Mouse (Mus musculus): ENCODE measurements at regions not wholly inside any gene's neighbourhood (a gene's known extent, or its start where the extent isn't known, plus 50 kb on each side); places are given as distances from the start of the nearest gene placed in this dataset.

DNA sequence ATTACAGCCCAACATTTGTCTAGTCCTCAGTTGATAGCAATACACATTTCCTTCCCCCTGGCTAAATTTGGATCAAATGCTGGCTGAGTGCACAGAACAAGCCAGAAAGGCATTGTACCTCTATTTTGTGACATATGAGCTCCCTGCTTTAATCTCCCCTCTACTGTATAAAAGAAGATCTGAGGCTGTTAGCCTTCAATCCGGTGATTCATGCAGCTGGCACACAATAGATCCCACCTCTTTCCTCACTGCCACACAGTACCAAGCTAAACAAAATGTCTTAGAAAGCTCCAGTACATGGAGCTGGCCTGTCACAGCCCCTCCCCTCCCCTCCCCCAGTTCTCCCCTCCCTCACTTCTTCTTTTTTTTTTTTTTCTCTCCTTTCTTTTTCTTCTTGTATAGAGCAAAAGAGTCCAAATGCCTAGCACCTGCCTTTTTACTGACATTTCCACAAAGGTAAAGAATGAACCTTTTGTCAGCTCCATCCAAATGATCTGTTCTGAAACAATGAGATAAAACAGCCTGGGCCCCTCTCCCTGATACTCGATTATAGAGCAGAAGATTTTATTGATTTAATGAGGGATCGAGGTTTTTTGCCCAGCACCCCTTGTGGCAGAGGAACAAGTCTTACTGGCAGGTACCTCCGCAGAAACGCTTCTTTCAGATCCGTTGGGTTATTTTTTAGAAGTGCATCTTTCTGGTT is 392.0 kb upstream of the Cited2 start:
- Histone ChIP-seq H3K27ac (replicated peaks; ENCODE audit: insufficient read depth, low read depth, low read length) (no peak overlapping the region), H3K27me3 (ENCODE audit: control insufficient read depth, insufficient read depth, low read length) (no peaks in the 10 kb centered on the region), H3K4me1 (ENCODE audit: control insufficient read depth, insufficient read depth, low read length) (peaks cover 2% of the 10 kb centered on the region; the same call in 1 of the 2 replicates), H3K79me2 (ENCODE audit: control insufficient read depth, insufficient read depth, low read length) (no peaks in the 10 kb centered on the region), H3K9ac (ENCODE audit: low read depth, low read length) (peak overlapping the region; percentile 4; the same call in 1 of the 2 replicates), H3K36me3 (ENCODE audit: control insufficient read depth, insufficient read depth, low read length) (no peaks in the 10 kb centered on the region), H3K4me3 (ENCODE audit: insufficient read depth, low read depth, low read length) (peak overlapping the region; percentile 43)
- TF ChIP-seq CTCF (IDR thresholded peaks at IDR 0.05; ENCODE audit: low read depth, low read length): no peak
- TF ChIP-seq POLR2A (IDR thresholded peaks at IDR 0.05; ENCODE audit: extremely low read depth, insufficient read depth, low read length): no peak
- WGBS: 15% methylated on average over 6 of the region's 6 CpGs
- peak; percentile 26 for DNase-seq (ENCODE audit: extremely low read depth, low read depth, low spot score)

DNA sequence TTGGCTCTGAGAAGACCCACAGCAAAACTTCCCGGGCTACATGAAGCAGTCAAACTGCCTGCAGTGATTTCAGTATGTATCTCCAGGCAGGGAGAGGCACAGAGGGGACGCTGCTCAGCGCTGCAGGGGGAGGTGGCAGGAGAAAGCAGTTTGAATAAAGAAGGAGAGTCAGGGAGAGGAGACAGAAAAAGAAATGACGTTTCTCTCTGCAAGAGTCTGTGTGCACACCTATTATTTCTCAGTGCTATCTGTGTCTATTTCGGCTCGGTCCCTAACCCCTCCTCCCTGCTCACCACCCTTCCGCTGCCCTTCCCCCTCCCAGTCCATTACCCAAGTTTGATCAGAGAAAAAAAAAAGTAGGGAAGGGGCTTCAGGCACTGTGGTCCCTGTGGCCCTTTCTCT is 391.4 kb upstream of the Cited2 start:
- Histone ChIP-seq H3K27ac (replicated peaks; ENCODE audit: insufficient read depth, low read depth, low read length) (no peak overlapping the region), H3K4me3 (ENCODE audit: insufficient read depth, low read depth, low read length) (peak overlapping the region; percentile 43), H3K9ac (ENCODE audit: low read depth, low read length) (peak overlapping the region; percentile 4; the same call in 1 of the 2 replicates), H3K79me2 (ENCODE audit: control insufficient read depth, insufficient read depth, low read length) (no peaks in the 10 kb centered on the region), H3K4me1 (ENCODE audit: control insufficient read depth, insufficient read depth, low read length) (peaks cover 2% of the 10 kb centered on the region; the same call in 1 of the 2 replicates), H3K36me3 (ENCODE audit: control insufficient read depth, insufficient read depth, low read length) (no peaks in the 10 kb centered on the region), H3K27me3 (ENCODE audit: control insufficient read depth, insufficient read depth, low read length) (no peaks in the 10 kb centered on the region)
- DNase-seq (ENCODE audit: extremely low read depth, low read depth, low spot score): no peak
- TF ChIP-seq CTCF (IDR thresholded peaks at IDR 0.05; ENCODE audit: low read depth, low read length) (no peak), POLR2A (IDR thresholded peaks at IDR 0.05; ENCODE audit: extremely low read depth, insufficient read depth, low read length) (no peak)
- 4% methylated on average over 7 of the region's 7 CpGs for WGBS

DNA sequence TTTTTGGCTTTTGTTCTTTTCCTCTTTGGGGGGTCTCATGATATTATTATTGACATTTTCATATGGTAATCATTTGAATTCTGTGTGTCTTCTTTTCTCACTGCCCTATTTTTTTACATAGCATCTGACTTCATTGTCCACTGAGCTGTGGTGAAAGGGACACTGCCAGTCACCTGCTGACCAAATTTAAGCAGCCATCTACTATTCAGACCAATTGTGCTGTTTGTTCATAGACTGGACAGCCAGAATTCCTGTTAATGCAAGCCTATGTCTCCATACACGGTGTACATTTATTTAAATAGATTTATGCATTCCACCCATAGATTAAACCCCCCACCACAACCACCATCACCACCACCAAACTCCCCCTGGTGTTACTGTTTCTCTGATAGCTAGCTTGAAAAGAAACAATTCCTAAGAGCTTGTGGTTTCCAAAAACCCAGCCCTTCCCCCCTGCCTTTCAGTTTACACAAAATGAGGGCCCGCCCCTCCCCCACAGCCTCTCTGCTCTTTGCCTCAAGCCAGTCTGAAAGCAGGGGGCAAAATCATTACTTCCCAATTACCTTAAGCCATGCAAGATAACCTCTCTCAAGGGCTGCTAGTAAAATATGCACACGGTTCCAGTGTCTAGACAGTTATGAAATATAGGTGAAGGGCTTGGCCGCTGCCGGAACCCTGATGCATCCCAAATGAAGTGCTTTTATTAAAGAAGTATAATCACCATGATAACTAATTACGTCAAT is 390.8 kb upstream of the Cited2 start:
- Histone ChIP-seq H3K27ac (replicated peaks; ENCODE audit: insufficient read depth, low read depth, low read length) (no peak overlapping the region), H3K9ac (ENCODE audit: low read depth, low read length) (no peak overlapping the region), H3K79me2 (ENCODE audit: control insufficient read depth, insufficient read depth, low read length) (no peaks in the 10 kb centered on the region), H3K4me3 (ENCODE audit: insufficient read depth, low read depth, low read length) (no peak overlapping the region), H3K36me3 (ENCODE audit: control insufficient read depth, insufficient read depth, low read length) (no peaks in the 10 kb centered on the region), H3K27me3 (ENCODE audit: control insufficient read depth, insufficient read depth, low read length) (no peaks in the 10 kb centered on the region), H3K4me1 (ENCODE audit: control insufficient read depth, insufficient read depth, low read length) (peaks cover 2% of the 10 kb centered on the region; the same call in 1 of the 2 replicates)
- 73% methylated on average over 6 of the region's 6 CpGs for WGBS
- no peak for TF ChIP-seq POLR2A (IDR thresholded peaks at IDR 0.05; ENCODE audit: extremely low read depth, insufficient read depth, low read length)
- TF ChIP-seq CTCF (IDR thresholded peaks at IDR 0.05; ENCODE audit: low read depth, low read length): no peak
- DNase-seq (ENCODE audit: extremely low read depth, low read depth, low spot score): no peak

DNA sequence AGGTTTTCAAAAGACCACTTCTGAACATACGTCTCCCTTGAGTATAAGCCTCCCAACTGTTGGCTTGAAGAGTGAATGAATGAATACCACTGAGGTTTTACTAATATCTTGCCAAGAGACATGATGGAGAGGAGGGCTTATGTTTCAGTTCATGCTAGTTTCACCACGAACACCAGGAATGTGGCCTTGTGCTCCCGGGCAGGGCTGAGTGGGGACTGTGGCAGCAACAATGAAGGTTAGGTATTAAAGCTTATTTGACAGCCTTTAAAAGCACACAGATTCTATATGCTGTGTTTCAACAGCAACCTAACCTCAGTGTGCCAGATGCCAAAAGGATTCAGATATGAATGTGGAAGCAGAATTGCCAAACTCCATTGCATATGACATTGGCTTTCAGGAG is 390.0 kb upstream of the Cited2 start:
- Histone ChIP-seq H3K27me3 (ENCODE audit: control insufficient read depth, insufficient read depth, low read length) (no peaks in the 10 kb centered on the region), H3K4me1 (ENCODE audit: control insufficient read depth, insufficient read depth, low read length) (peaks cover 2% of the 10 kb centered on the region; the same call in 1 of the 2 replicates), H3K4me3 (ENCODE audit: insufficient read depth, low read depth, low read length) (no peak overlapping the region), H3K36me3 (ENCODE audit: control insufficient read depth, insufficient read depth, low read length) (no peaks in the 10 kb centered on the region), H3K79me2 (ENCODE audit: control insufficient read depth, insufficient read depth, low read length) (no peaks in the 10 kb centered on the region), H3K9ac (ENCODE audit: low read depth, low read length) (no peak overlapping the region), H3K27ac (replicated peaks; ENCODE audit: insufficient read depth, low read depth, low read length) (no peak overlapping the region)
- WGBS: 80% methylated on average over 3 of the region's 3 CpGs
- TF ChIP-seq POLR2A (IDR thresholded peaks at IDR 0.05; ENCODE audit: extremely low read depth, insufficient read depth, low read length): no peak
- no peak for TF ChIP-seq CTCF (IDR thresholded peaks at IDR 0.05; ENCODE audit: low read depth, low read length)
- no peak for DNase-seq (ENCODE audit: extremely low read depth, low read depth, low spot score)

DNA sequence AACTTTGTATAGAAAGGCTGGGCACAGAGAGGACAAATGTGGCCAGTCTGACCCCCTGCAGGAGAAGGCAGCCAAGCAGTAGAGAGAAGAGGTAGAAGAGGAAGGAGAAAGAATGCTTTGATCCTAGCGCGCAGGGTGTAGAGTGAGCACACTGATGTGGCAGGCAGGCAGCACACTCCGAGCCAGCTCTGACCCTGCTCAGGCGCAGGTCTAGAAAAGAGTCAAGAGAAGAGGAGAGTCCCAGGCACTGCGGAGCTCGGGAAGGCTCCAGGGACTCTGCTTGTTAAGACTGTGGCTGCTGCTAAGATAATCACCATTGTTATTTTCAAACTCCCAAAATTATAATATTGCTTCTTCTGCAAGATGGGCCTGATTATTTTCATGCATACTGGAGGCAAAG is 389.3 kb upstream of the Cited2 start:
- H3K4me1 ChIP-seq (ENCODE audit: control insufficient read depth, insufficient read depth, low read length): peaks cover 2% of the 10 kb centered on the region; the same call in 1 of the 2 replicates
- no peaks in the 10 kb centered on the region for H3K79me2 ChIP-seq (ENCODE audit: control insufficient read depth, insufficient read depth, low read length)
- DNase-seq (ENCODE audit: extremely low read depth, low read depth, low spot score): no peak
- no peak overlapping the region for H3K27ac ChIP-seq (replicated peaks; ENCODE audit: insufficient read depth, low read depth, low read length)
- H3K4me3 ChIP-seq (ENCODE audit: insufficient read depth, low read depth, low read length): no peak overlapping the region
- H3K36me3 ChIP-seq (ENCODE audit: control insufficient read depth, insufficient read depth, low read length): no peaks in the 10 kb centered on the region
- H3K27me3 ChIP-seq (ENCODE audit: control insufficient read depth, insufficient read depth, low read length): no peaks in the 10 kb centered on the region
- no peak overlapping the region for H3K9ac ChIP-seq (ENCODE audit: low read depth, low read length)
- WGBS: 10% methylated on average over 6 of the region's 6 CpGs
- TF ChIP-seq POLR2A (IDR thresholded peaks at IDR 0.05; ENCODE audit: extremely low read depth, insufficient read depth, low read length): no peak

DNA sequence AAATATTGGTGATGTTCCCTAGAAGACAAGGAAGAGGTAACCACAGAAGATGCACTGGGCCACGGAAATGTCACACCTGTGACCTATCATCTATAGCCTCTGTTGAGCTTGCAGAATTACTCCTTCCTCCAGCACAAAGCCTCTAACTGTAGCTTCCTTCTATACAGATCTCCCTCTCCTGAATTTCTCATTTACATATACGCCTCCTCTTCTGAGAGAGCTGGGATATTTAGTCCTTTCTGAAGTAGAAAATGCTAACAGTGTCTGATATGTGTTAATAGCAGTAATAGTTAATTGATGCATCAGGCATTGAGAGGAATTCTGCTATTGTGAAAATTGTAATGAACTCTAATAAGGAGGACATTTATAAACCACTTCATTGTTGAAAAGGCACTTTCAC is 385.8 kb upstream of the Cited2 start:
- Histone ChIP-seq H3K9ac (ENCODE audit: low read depth, low read length) (no peak overlapping the region), H3K27ac (replicated peaks; ENCODE audit: insufficient read depth, low read depth, low read length) (no peak overlapping the region), H3K4me1 (ENCODE audit: control insufficient read depth, insufficient read depth, low read length) (peaks cover 2% of the 10 kb centered on the region; the same call in 1 of the 2 replicates), H3K4me3 (ENCODE audit: insufficient read depth, low read depth, low read length) (no peak overlapping the region), H3K27me3 (ENCODE audit: control insufficient read depth, insufficient read depth, low read length) (no peaks in the 10 kb centered on the region), H3K36me3 (ENCODE audit: control insufficient read depth, insufficient read depth, low read length) (no peaks in the 10 kb centered on the region), H3K79me2 (ENCODE audit: control insufficient read depth, insufficient read depth, low read length) (no peaks in the 10 kb centered on the region)
- no peak for TF ChIP-seq CTCF (IDR thresholded peaks at IDR 0.05; ENCODE audit: low read depth, low read length)
- TF ChIP-seq POLR2A (IDR thresholded peaks at IDR 0.05; ENCODE audit: extremely low read depth, insufficient read depth, low read length): no peak
- WGBS: 87% methylated on average over 2 of the region's 2 CpGs
- no peak for DNase-seq (ENCODE audit: extremely low read depth, low read depth, low spot score)
